Mouse (Mus musculus) small intestine, adult 2 months (tissue): ENCODE results near the gene Atad3a. TPM values are rescaled to one million over a fixed set of nuclear protein-coding genes. Genes with fewer than 3 reads are reported as not detected.
A peak's percentile ranks its signal among the peaks of the same experiment; 100 is the strongest.

Source experiments
- H3K27ac ChIP-seq: fragments of 200-500 bp; 2 replicates; pipeline ENCODE4 v1.5.1; 2012; ENCODE audit warnings: low read depth, low read length, control low read depth, inconsistent platforms; ENCODE audit not compliant: insufficient read depth
- H3K27me3 ChIP-seq: fragments of 200-500 bp; 2 replicates; pipeline ENCODE4 v1.6.1; 2012; ENCODE audit warnings: mild to moderate bottlenecking, moderate library complexity, low read length, inconsistent platforms; ENCODE audit not compliant: control insufficient read depth, insufficient read depth
- H3K36me3 ChIP-seq: fragments of 200-500 bp; 2 replicates; pipeline ENCODE4 v1.6.1; 2012; ENCODE audit warnings: mild to moderate bottlenecking, low read length, control low read depth, inconsistent platforms; ENCODE audit not compliant: control insufficient read depth, insufficient read depth
- H3K4me1 ChIP-seq: fragments of 200-500 bp; 2 replicates; pipeline ENCODE4 v1.6.1; 2012; ENCODE audit warnings: low read length, inconsistent platforms, mixed read lengths; ENCODE audit not compliant: control insufficient read depth, insufficient read depth, insufficient read length
- H3K4me3 ChIP-seq: fragments of 200-500 bp; 2 replicates; pipeline ENCODE4 v1.5.1; 2012; ENCODE audit warnings: low read depth, mild to moderate bottlenecking, control low read depth, inconsistent platforms, low read length, moderate library complexity
- CTCF ChIP-seq: fragments of 200-500 bp; IDR thresholded peaks from 2 replicates; pipeline ENCODE4 v1.5.1; 2012; ENCODE audit warnings: low read depth, mild to moderate bottlenecking, control low read depth, inconsistent platforms, low read length, moderate library complexity, mixed read lengths; ENCODE audit not compliant: insufficient replicate concordance, insufficient read length; ENCODE audit errors: extremely low read depth
- POLR2A ChIP-seq: fragments of 200-500 bp; IDR thresholded peaks from 2 replicates; pipeline ENCODE4 v1.6.1; 2012; ENCODE audit warnings: low read depth, mild to moderate bottlenecking, control low read depth, inconsistent platforms, low read length, moderate library complexity
- WGBS: fragments of 180-500 bp; shearing (Covaris S2); methylation state at CpG from one replicate; pipeline ENCODE4 v1.1.7; 2018; 5-methylcytosine and 5-hydroxymethylcytosine counted together
- polyA plus RNA-seq: library from polyadenylated mRNA; depleted of rRNA; stranded (reverse); fragments of >200 nt; gene quantifications from 2 replicates; pipeline ENCODE4 v1.2.3, GENCODE M21; 2012

Atad3a gene
- polyA plus RNA-seq, 1 experiment = 65.5 TPM

- TF ChIP-seq POLR2A = peak; percentile 19; the same call in 1 of the 2 replicates
- TF ChIP-seq CTCF = peak; percentile 85
- Histone ChIP-seq H3K27me3 (no peaks in the 10 kb centered on the region), H3K36me3 (0 out of 2 replicates have a peak, but pooled peaks cover 5% of the 10 kb centered on the region), H3K4me1 (peaks cover 27% of the 10 kb centered on the region), H3K27ac (peak overlapping the region; percentile 66), H3K4me3 (peak overlapping the region; percentile 66)
- under 1% methylated on average over 39 of the region's 39 CpGs for WGBS
Observed at GRCm38 (mm10) chr4:155769880-155770512, 9.1 kb upstream of the Atad3a start.

GRCm38 (mm10) chr4:155769496-155769879 is 8.6 kb upstream of the Atad3a start:
- WGBS = 62% methylated on average over 5 of the region's 5 CpGs
- Histone ChIP-seq H3K4me3 (peak overlapping the region; percentile 66; the same call in 1 of the 2 replicates), H3K4me1 (peaks cover 26% of the 10 kb centered on the region), H3K27ac (no peak overlapping the region), H3K36me3 (0 out of 2 replicates have a peak, but pooled peaks cover 5% of the 10 kb centered on the region), H3K27me3 (no peaks in the 10 kb centered on the region)
- TF ChIP-seq POLR2A (no peak; the same call in 1 of the 2 replicates), CTCF (no peak)

GRCm38 (mm10) chr4:155762357-155762756 is 1.5 kb upstream of the Atad3a start:
- WGBS = 73% methylated on average over 3 of the region's 3 CpGs
- Histone ChIP-seq H3K27ac (no peak overlapping the region), H3K27me3 (no peaks in the 10 kb centered on the region), H3K4me1 (peaks cover 4% of the 10 kb centered on the region), H3K4me3 (no peak overlapping the region), H3K36me3 (no peaks in the 10 kb centered on the region)
- TF ChIP-seq CTCF (no peak), POLR2A (no peak)

- peak overlapping the region; percentile 74 for H3K4me3 ChIP-seq
- H3K27me3 ChIP-seq = no peaks in the 10 kb centered on the region
- under 1% methylated on average over 28 of the region's 28 CpGs for whole genome bisulfite sequencing
- peaks cover 4% of the 10 kb centered on the region for H3K4me1 ChIP-seq
- TF ChIP-seq POLR2A (no peak), CTCF (no peak)
- peaks cover 3% of the 10 kb centered on the region; the same call in 1 of the 2 replicates for H3K36me3 ChIP-seq
- H3K27ac ChIP-seq = no peak overlapping the region
Observed at GRCm38 (mm10) chr4:155761356-155762099, 635 bp upstream of the Atad3a start.

- peak overlapping the region; percentile 74 for H3K4me3 ChIP-seq
- no peaks in the 10 kb centered on the region for H3K27me3 ChIP-seq
- peak overlapping the region; percentile 37 for H3K27ac ChIP-seq
- peaks cover 4% of the 10 kb centered on the region for H3K4me1 ChIP-seq
- WGBS = under 1% methylated on average over 10 of the region's 10 CpGs
- H3K36me3 ChIP-seq = peaks cover 11% of the 10 kb centered on the region
- TF ChIP-seq POLR2A (no peak), CTCF (no peak)
Observed at GRCm38 (mm10) chr4:155759862-155760612, 856 bp downstream of the Atad3a start.

GRCm38 (mm10) chr4:155757011-155757410 is 3.9 kb downstream of the Atad3a start:
- Histone ChIP-seq H3K4me1 (peaks cover 4% of the 10 kb centered on the region), H3K4me3 (no peak overlapping the region), H3K27ac (no peak overlapping the region), H3K36me3 (peaks cover 31% of the 10 kb centered on the region), H3K27me3 (no peaks in the 10 kb centered on the region)
- no peak for TF ChIP-seq POLR2A
- no peak for TF ChIP-seq CTCF
- 91% methylated on average over 12 of the region's 12 CpGs for WGBS

GRCm38 (mm10) chr4:155746575-155747490 is 14.1 kb downstream of the Atad3a start:
- Histone ChIP-seq H3K27ac (no peak overlapping the region), H3K36me3 (peaks cover 75% of the 10 kb centered on the region), H3K4me3 (no peak overlapping the region), H3K27me3 (no peaks in the 10 kb centered on the region), H3K4me1 (no peaks in the 10 kb centered on the region)
- 90% methylated on average over 17 of the region's 17 CpGs for WGBS
- TF ChIP-seq CTCF (no peak), POLR2A (no peak)
